Mouse (Mus musculus) left cerebral cortex, postnatal 36 days (tissue): ENCODE measurements around the gene Ahdc1. TPM values are rescaled to one million over a fixed set of nuclear protein-coding genes. Genes with fewer than 3 reads are reported as not detected.

Source experiments
- total RNA-seq, 2 experiments: library from RNA; stranded (reverse); gene quantifications; 2 replicates each; pipeline ENCODE4 v1.2.3; 2021

The Ahdc1 gene
- total RNA-seq, 2 experiments from 2014 or later = 91.3 to 110 TPM

Other genes with a start within 250 kb of the Ahdc1 start
- 10 to 100 TPM; 13.3 to 14.9 TPM for gene Rpa2, start 242.9 kb upstream of the Ahdc1 start, total RNA-seq
- gene Themis2, start 214.9 kb upstream of the Ahdc1 start, total RNA-seq = 1 to 10 TPM in 1 of 2 experiments, under 1 TPM in 1; 0.89 to 1.3 TPM
- gene Ppp1r8, start 168.1 kb upstream of the Ahdc1 start, total RNA-seq = 10 to 100 TPM; 42.7 to 45.9 TPM
- 100 to 1,000 TPM in 1 of 2 experiments, 10 to 100 TPM in 1; 96.5 to 101 TPM for gene Stx12, start 126.8 kb upstream of the Ahdc1 start, total RNA-seq
- gene Fam76a, start 88.7 kb upstream of the Ahdc1 start, total RNA-seq = 10 to 100 TPM; 49.9 to 57.7 TPM
- gene Fgr, start 37.2 kb upstream of the Ahdc1 start, total RNA-seq = under 1 TPM in 1 of 2 experiments, not detected in 1; 0.17 TPM
- gene Wasf2, start 119.2 kb downstream of the Ahdc1 start, total RNA-seq = 10 to 100 TPM; 21.5 to 30.3 TPM
- gene Cd164l2, start 200.9 kb downstream of the Ahdc1 start, total RNA-seq = 1 to 10 TPM; 4.9 to 10.0 TPM
- 1 to 10 TPM; 8.1 to 8.5 TPM for gene Gpr3, start 201.3 kb downstream of the Ahdc1 start, total RNA-seq
- 1 to 10 TPM; 6.8 to 8.1 TPM for gene Map3k6, start 229.6 kb downstream of the Ahdc1 start, total RNA-seq